Mouse (Mus musculus) bone marrow macrophage, adult 2 months (primary cell): ENCODE results near the gene Ttl. TPM values are rescaled to one million over a fixed set of nuclear protein-coding genes. Genes with fewer than 3 reads are reported as not detected.

ENCODE experiments used
- H3K27ac ChIP-seq: 2 replicates; pipeline ENCODE4 v1.5.1; 2012; ENCODE audit warnings: low read depth, low read length; ENCODE audit not compliant: insufficient read depth
- H3K4me1 ChIP-seq: 2 replicates; pipeline ENCODE4 v1.6.1; 2012; ENCODE audit warnings: low read length; ENCODE audit not compliant: control insufficient read depth, insufficient read depth
- H3K4me3 ChIP-seq: 2 replicates; pipeline ENCODE4 v1.5.1; 2012; ENCODE audit warnings: mild to moderate bottlenecking, low read length, moderate library complexity; ENCODE audit not compliant: insufficient read depth
- CTCF ChIP-seq: IDR thresholded peaks from 2 replicates; pipeline ENCODE4 v1.5.1; 2012; ENCODE audit warnings: low read depth, mild to moderate bottlenecking, low read length, moderate library complexity
- POLR2A ChIP-seq: IDR thresholded peaks from 2 replicates; pipeline ENCODE4 v1.6.1; 2012; ENCODE audit warnings: mild to moderate bottlenecking, low read depth, low read length, borderline replicate concordance
- polyA plus RNA-seq: library from polyadenylated mRNA; stranded (reverse); fragments of >200 nt; gene quantifications from 2 replicates; pipeline ENCODE4 v1.2.4, GENCODE M21; 2012; ENCODE audit not compliant: missing spikeins, insufficient read depth, insufficient read length

Ttl gene
- polyA plus RNA-seq, 1 experiment, result 7.5 TPM

DNA sequence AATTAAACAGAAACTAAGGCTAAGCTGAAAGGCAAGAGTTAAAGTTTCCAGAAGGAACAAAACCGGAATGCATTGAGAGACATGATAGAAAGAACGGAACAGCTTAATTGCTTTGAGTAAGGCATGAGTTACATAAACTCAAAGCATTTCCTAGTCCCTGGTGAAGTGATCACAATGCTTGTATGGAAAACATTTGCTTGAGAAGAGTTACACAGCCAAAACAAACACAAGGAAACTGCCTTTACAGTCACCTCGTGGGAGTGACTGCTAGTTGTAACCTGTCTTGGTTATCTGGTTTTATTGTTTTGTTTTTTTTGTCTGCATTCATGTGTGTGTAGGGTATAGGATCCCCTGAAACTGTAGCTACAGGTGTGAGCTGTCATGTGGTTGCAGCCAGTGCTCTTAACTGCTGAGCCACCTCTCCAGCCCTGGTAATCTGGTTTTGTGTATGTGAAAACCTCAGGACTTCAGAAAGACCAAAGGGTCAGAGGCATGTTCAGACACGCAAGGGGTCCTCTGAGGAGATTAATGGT lies 13.2 kb upstream of the Ttl start:
- TF ChIP-seq POLR2A, result no peak
- TF ChIP-seq CTCF, result no peak
- Histone ChIP-seq H3K4me1 (no peaks in the 10 kb centered on the region), H3K27ac (no peak overlapping the region), H3K4me3 (no peak overlapping the region)

DNA sequence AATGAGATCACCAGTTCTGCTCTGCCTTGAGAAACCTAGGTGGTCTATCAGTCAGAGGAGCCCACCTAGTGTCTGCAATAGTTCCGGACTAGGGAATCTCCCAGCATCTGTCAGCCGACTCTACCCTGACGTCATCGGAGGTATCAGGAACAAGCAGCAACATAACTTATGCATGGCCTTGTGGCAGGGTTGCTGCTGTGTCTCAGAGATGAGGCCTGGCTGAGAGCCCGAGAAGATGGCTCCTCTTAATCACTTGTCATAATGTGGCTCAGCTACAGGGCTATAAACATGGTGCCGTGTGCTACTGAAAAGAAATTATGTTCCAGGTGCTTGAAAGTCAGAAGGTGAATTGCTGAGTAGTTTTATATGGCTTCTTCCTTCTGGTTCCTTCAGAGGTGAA lies 10.0 kb upstream of the Ttl start:
- Histone ChIP-seq H3K27ac (no peak overlapping the region), H3K4me1 (no peaks in the 10 kb centered on the region), H3K4me3 (no peak overlapping the region)
- TF ChIP-seq POLR2A, result no peak

DNA sequence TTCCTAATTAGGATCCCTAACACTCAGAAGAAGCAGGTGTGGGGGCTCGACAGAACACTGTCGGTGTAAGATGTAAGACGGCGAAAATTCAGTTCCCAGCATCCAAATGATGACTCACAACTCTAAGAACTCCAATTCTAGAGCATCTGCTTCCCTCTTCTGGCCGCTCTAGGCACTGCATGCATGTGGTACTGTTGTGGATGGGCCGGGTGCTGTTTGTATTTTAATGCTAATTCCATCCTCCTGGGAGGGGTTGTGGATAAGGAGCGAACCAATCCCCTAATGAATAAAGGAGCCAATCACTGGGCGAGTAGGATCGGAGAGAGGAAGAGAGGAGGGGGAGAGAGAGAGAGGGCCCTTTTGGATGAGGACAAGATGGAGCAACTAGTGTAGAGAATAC lies 9.1 kb upstream of the Ttl start:
- TF ChIP-seq CTCF (peak; percentile 42; the same call in 1 of the 2 replicates), POLR2A (no peak)
- no peak overlapping the region for H3K27ac ChIP-seq
- no peak overlapping the region for H3K4me3 ChIP-seq
- H3K4me1 ChIP-seq, result no peaks in the 10 kb centered on the region

DNA sequence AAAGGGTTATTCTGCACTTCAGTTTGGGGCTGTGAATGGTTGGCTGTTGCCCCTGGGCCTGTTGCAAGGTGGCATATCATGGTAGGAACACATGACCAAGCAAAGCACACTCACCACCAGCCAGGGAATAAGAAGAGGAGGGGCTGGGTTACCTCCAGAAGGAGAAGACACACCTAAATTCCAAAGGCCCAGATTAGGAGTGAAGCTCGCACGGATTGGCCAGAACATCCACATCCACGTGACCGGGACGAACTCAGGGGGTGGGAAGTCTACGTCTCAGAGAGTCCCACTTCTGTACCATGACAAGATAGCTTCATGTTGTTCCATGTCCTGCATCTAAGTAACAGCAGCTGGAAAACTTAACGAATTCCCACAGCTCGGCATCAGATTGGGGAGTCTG lies 8.5 kb upstream of the Ttl start:
- Histone ChIP-seq H3K4me1 (no peaks in the 10 kb centered on the region), H3K4me3 (no peak overlapping the region), H3K27ac (no peak overlapping the region)
- TF ChIP-seq CTCF, result no peak
- TF ChIP-seq POLR2A, result no peak

DNA sequence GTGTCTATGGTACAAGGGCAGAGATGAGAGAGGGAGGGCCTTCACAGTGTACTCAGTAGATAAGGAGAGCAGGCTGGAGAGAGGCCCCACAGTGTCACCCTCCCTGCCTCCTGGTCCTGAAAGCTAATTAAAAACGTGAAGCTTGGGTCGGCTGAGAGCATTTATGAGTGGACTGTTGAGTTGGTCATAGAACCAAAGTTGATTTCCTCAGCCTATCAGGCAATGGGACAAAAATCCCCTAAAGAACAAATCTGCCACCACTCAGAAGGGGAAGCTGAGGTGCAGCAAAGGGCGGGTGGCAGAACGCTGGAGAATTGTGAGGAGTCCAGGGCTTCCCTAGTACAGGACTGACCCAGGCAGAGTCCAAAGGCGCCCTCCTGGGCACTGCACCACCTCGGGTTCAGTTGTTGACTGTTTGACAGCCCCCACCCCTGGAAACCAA lies 7.8 kb upstream of the Ttl start:
- no peak overlapping the region for H3K27ac ChIP-seq
- TF ChIP-seq POLR2A, result no peak
- no peak for TF ChIP-seq CTCF
- no peaks in the 10 kb centered on the region for H3K4me1 ChIP-seq
- H3K4me3 ChIP-seq, result no peak overlapping the region

DNA sequence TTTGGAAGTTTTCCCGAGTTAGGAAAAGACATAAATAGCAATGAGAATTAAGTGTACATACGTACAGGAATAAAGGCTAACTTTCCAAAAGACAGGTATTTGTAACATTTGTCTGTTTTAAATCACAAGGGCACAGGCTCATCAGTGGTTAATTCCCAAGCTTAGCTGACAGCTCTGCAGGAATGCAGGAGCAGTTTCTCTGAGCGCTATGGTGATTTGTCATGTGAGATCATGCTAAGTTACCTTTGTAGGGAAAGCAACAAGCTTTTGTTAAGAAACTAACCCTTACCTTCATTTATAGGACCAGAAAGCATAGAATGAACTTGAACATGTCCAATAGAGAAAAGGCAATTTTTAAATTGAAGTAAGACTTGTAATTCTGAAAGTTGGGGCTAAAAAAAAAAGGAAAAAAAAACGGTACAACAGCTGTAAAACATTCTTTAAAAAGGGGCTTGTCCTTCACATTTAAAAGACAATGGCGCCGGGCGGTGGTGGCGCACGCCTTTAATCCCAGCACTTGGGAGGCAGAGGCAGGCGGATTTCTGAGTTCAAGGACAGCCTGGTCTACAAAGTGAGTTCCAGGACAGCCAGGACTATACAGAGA lies 4.2 kb upstream of the Ttl start:
- Histone ChIP-seq H3K4me1 (0 out of 2 replicates have a peak, but pooled peaks cover 2% of the 10 kb centered on the region), H3K27ac (no peak overlapping the region), H3K4me3 (no peak overlapping the region)
- no peak for TF ChIP-seq CTCF
- TF ChIP-seq POLR2A, result no peak

DNA sequence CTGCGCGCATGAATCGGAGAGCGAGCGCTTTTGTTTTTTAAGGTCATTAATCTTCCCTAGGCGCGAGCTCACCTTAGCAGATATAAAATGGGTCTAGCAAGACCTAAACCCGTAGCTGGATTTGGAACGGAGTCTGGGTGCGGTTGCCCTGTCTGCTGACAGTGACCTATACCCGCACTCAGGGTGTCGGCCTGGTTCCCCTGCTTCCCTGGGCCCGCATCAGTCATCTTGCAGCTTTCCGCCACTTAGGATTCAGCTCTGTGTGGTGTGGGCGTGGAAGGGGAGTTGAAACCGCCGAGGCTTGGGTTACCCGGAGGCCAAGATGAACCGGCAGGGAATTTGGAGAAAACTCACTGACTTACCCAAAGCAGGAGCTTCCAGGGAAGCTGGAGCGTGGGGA lies 584 bp downstream of the Ttl start:
- no peak for TF ChIP-seq CTCF
- no peak for TF ChIP-seq POLR2A

DNA sequence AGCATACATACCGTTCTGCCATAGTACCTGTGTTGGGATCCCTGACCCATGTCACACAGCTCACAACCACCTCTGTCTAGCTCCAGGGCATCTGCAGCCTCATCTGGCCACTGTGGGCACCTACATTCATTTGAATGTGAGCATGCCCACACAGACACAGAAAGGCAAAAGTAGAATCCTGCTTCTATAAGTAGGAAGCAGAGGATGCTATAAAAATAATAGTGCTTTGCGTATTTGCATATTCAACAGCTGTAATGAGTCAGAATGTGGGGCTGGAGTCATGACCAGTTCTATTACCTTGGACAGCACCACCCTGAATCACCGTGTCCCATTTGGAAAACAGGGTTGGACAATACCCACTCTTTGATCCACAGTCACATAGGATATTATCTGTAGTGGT lies 4.6 kb downstream of the Ttl start:
- Histone ChIP-seq H3K4me1 (peaks cover 11% of the 10 kb centered on the region), H3K4me3 (no peak overlapping the region), H3K27ac (no peak overlapping the region)
- TF ChIP-seq POLR2A (no peak), CTCF (no peak)

More for the DNA sequence above, 584 bp downstream of the Ttl start:
- Histone ChIP-seq H3K27ac (no peak overlapping the region), H3K4me3 (peak overlapping the region; percentile 85), H3K4me1 (peaks cover 9% of the 10 kb centered on the region)

DNA sequence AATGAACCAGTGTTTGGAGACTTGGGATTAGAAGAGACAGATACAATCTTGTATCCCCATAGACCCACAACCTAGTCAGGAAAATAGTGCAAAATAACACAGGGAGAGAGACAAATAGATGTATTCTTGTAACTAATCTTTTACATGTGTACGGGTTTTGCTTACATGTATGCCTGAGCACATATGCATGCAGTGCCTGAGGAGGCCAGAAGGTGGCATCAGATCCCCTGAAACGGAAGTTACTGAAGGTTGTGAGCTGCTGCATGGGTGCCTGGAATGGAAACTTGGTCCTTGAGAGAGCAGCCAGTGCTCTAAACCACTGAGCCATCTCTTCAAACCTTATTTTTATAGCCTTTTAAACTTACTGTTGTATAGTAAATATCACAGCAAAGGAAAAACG lies 12.6 kb downstream of the Ttl start:
- TF ChIP-seq POLR2A, result no peak
- no peak for TF ChIP-seq CTCF
- peaks cover 18% of the 10 kb centered on the region for H3K4me1 ChIP-seq
- H3K4me3 ChIP-seq, result no peak overlapping the region
- no peak overlapping the region for H3K27ac ChIP-seq

DNA sequence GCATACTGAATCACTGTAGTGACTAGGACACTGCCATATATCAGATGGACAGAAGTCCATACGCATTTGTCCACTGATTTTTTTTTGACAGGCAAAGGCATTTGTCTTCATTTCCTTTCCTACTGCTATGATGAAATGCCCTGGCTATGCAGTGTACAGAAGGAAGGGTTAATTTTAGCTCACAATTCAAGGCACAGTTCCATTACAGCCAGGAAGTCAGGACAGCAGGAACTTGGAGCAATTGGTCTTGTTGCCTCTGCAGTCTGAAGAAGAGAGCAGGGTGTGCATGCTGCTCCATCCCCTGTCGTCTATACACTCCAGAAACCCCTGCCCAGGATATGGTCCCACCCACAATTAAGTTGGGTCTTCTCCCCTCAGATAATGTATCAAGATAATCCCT lies 13.5 kb downstream of the Ttl start:
- H3K4me3 ChIP-seq, result no peak overlapping the region
- peaks cover 23% of the 10 kb centered on the region for H3K4me1 ChIP-seq
- H3K27ac ChIP-seq, result no peak overlapping the region
- TF ChIP-seq CTCF (no peak), POLR2A (no peak)
